ENCODE assay signal across 8 mouse cellular contexts in the genomic region with DNA sequence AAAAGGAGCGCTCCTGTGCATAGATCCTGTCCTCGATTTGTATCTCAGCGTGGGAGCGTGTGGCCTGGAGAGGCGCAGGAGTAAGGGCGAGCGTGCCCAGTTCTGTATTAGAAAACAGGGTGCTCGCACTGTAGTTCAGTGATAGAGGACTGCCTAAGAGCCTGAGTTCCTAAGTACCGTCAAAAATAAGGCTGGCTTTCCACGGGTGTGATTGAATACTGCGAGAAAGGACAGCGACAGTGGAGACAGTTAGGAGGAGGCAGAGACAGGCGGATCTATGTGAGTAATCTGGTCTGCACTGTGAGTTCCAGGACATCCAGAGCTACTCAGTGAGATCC. TPM values are rescaled to one million over a fixed set of nuclear protein-coding genes. Genes with fewer than 3 reads are reported as not detected.
DNase-seq lines count a peak whose midpoint lies in the region; ATAC-seq lines count a peak whose summit lies in the region.

No protein-coding gene starts in this region.

- WGBS in neural tube, embryonic 11.5 days = 5% methylated on average over 13 of the region's 13 CpGs
- 3% methylated on average over 13 of the region's 13 CpGs for WGBS in liver, embryonic 11.5 days

- DNase-seq in neural tube, embryonic 11.5 days (ENCODE audit: low spot score) = no peak
- no peak for DNase-seq in neural tube, embryonic 10.5 days (ENCODE audit: extremely low spot score, low spot score)
- DNase-seq in liver, embryonic 11.5 days (ENCODE audit: low spot score) = no peak
- DNase-seq in cerebellum, adult 11-12 months = no peak
- no peak for DNase-seq in left cerebral cortex, adult 18-20 months (ENCODE audit: low spot score in 2 of 2)
- no peak for DNase-seq in Muller cell, postnatal 12 days (ENCODE audit: inconsistent ontology term)

- H3K36me3 ChIP-seq in erythroblast, embryonic 14.5 days (ENCODE audit: control insufficient read depth) = no peaks in the 10 kb centered on the region
- no peaks in the 10 kb centered on the region for H3K36me3 ChIP-seq in neural tube, embryonic 11.5 days (ENCODE audit: control insufficient read depth, insufficient read depth, low read length)
- H3K36me3 ChIP-seq in liver, embryonic 11.5 days (ENCODE audit: control insufficient read depth, insufficient read depth, low read length) = no peaks in the 10 kb centered on the region

- H3K4me2 ChIP-seq in neural tube, embryonic 11.5 days (ENCODE audit: low read depth) = peak overlapping the region; percentile 94
- peak overlapping the region; percentile 92 for H3K4me2 ChIP-seq in liver, embryonic 11.5 days

- H3K9me3 ChIP-seq in erythroblast, embryonic 14.5 days (ENCODE audit: control insufficient read depth, low read length) = no peaks in the 10 kb centered on the region
- H3K9me3 ChIP-seq in neural tube, embryonic 11.5 days (ENCODE audit: control insufficient read depth, low read length) = no peaks in the 10 kb centered on the region
- H3K9me3 ChIP-seq in liver, embryonic 11.5 days (ENCODE audit: control insufficient read depth, low read length) = no peaks in the 10 kb centered on the region

- ATAC-seq in erythroblast, adult 5-6 weeks (replicated peaks; ENCODE audit: low FRiP score, poor library complexity, severe bottlenecking) = no peak
- ATAC-seq in neural tube, embryonic 11.5 days (ENCODE audit: insufficient read depth, low FRiP score, low TSS enrichment) = no peak
- ATAC-seq in liver, embryonic 11.5 days (replicated peaks; ENCODE audit: low FRiP score) = no peak

- no peak overlapping the region for H3K27ac ChIP-seq in neural tube, embryonic 11.5 days (ENCODE audit: low read depth, low read length)
- H3K27ac ChIP-seq in liver, embryonic 11.5 days (ENCODE audit: low read depth, low read length) = no peak overlapping the region

- peaks cover 83% of the 10 kb centered on the region for H3K4me1 ChIP-seq in erythroblast, embryonic 14.5 days (ENCODE audit: control insufficient read depth)
- 0 out of 2 replicates have a peak, but pooled peaks cover 3% of the 10 kb centered on the region for H3K4me1 ChIP-seq in neural tube, embryonic 11.5 days (ENCODE audit: control insufficient read depth, insufficient read depth, low read length)
- peaks cover 19% of the 10 kb centered on the region for H3K4me1 ChIP-seq in liver, embryonic 11.5 days (replicated peaks; ENCODE audit: control insufficient read depth, insufficient read depth, low read length)

- H3K4me3 ChIP-seq in erythroblast, embryonic 14.5 days (replicated peaks) = peak overlapping the region; percentile 74
- H3K4me3 ChIP-seq in neural tube, embryonic 11.5 days (ENCODE audit: low read depth, low read length) = peak overlapping the region; percentile 60
- H3K4me3 ChIP-seq in liver, embryonic 11.5 days (ENCODE audit: low read depth, low read length) = peak overlapping the region; percentile 68

- H3K27me3 ChIP-seq in erythroblast, embryonic 14.5 days (ENCODE audit: control insufficient read depth) = peaks cover 4% of the 10 kb centered on the region
- H3K27me3 ChIP-seq in neural tube, embryonic 11.5 days (ENCODE audit: control insufficient read depth, insufficient read depth, low read length) = 0 out of 2 replicates have a peak, but pooled peaks cover 4% of the 10 kb centered on the region
- peaks cover 5% of the 10 kb centered on the region; the same call in 1 of the 2 replicates for H3K27me3 ChIP-seq in liver, embryonic 11.5 days (replicated peaks; ENCODE audit: control insufficient read depth, insufficient read depth, low read length)

- H3K9ac ChIP-seq in neural tube, embryonic 11.5 days (ENCODE audit: low read length) = peak overlapping the region; percentile 62; the same call in 1 of the 2 replicates
- peak overlapping the region; percentile 31; the same call in 1 of the 2 replicates for H3K9ac ChIP-seq in liver, embryonic 11.5 days (ENCODE audit: low read depth, low read length)

RNA-seq across cellular contexts. Expression of a gene that starts 0.3 kb away (rescaled TPM):
- polyA plus RNA-seq in erythroblast, embryonic 14.5 days (2012) = 0.29 and 0.30 TPM in 2 replicates
- 0.21 and 11.1 TPM in 2 replicates for total RNA-seq in erythroblast, adult 5-6 weeks (2015; ENCODE audit: low replicate concordance)
- 1.6 TPM in 1 of 2 replicates, not detected in the other for total RNA-seq in erythroblast, adult 5-6 weeks (2017; ENCODE audit: low replicate concordance)
- polyA plus RNA-seq in neural tube, embryonic 11.5 days (2014; fragmentation: Nextera tagmentation; extraction: Ambion mirVana) = 8.6 and 8.9 TPM in 2 replicates
- polyA plus RNA-seq in liver, embryonic 11.5 days (2014; fragmentation: Nextera tagmentation; extraction: Ambion mirVana) = 13.8 and 14.1 TPM in 2 replicates
- total RNA-seq in left cerebral cortex, adult 18-20 months (2021) = 1 to 10 TPM; 8.3 to 9.0 TPM

RNA-seq across cellular contexts. Expression of a gene that starts 20.9 kb away (rescaled TPM):
- polyA plus RNA-seq in erythroblast, embryonic 14.5 days (2012) = not detected in 2 replicates
- not detected in 2 replicates for total RNA-seq in erythroblast, adult 5-6 weeks (2015; ENCODE audit: low replicate concordance)
- total RNA-seq in erythroblast, adult 5-6 weeks (2017; ENCODE audit: low replicate concordance) = not detected in 2 replicates
- not detected in 2 replicates for polyA plus RNA-seq in neural tube, embryonic 11.5 days (2014; fragmentation: Nextera tagmentation; extraction: Ambion mirVana)
- polyA plus RNA-seq in liver, embryonic 11.5 days (2014; fragmentation: Nextera tagmentation; extraction: Ambion mirVana) = not detected in 2 replicates
- total RNA-seq in left cerebral cortex, adult 18-20 months (2021) = under 1 TPM; 0.23 to 0.30 TPM
